Mouse (Mus musculus) A20 (cell line): ENCODE data around the gene Ldhd.

Experiments
- DNase-seq: peaks from one replicate; pipeline ENCODE4 v3.0.0-alpha.2; 2011; ENCODE audit warnings: low read depth, low spot score

Ldhd gene

GRCm38 (mm10) chr8:111594951-111595350 lies 35.2 kb downstream of the Ldhd start:
- no peak for DNase-seq

DNA sequence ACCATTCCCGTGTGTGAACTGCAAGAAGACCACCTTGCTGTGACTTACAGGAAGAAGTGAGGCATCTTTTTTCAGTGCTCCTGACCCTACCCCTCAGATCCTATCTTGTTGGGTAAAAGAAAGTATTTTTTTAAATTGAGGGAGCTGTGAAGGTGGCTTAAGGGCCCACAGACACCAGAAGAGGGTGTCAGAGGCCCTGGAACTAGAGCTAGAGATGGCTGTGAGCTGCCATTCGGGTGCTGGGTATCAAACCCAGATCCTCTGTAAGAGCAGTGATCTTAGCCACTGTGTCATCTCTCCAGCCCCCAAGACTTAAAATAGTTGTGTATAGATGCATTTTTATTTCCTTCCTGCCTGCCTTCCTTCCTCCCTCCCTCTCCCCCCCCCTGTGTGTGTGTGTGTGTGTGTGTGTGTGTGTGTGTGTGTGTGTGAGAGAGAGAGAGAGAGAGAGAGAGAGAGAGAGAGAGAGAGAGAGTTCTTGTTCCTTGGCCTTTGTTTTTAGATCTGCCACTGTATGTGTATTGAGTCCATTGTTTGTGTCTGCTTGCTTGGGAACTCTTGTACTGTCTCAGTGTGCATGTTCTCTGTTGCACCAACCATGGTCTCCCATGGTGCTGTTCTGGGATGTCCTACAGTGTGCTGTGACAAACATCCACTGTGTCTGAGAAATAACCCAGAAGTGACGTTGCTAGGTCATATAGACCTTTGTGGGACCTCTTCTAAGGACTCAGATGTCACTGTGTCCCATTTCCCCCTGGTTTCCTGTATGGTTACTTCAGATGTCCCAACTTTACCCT lies 35.9 kb downstream of the Ldhd start:
- DNase-seq, result no peak

- no peak for DNase-seq
Observed at GRCm38 (mm10) chr8:111592390-111592910, 37.7 kb downstream of the Ldhd start.

- no peak for DNase-seq
Observed at GRCm38 (mm10) chr8:111591176-111591575, 39.0 kb downstream of the Ldhd start.

DNA sequence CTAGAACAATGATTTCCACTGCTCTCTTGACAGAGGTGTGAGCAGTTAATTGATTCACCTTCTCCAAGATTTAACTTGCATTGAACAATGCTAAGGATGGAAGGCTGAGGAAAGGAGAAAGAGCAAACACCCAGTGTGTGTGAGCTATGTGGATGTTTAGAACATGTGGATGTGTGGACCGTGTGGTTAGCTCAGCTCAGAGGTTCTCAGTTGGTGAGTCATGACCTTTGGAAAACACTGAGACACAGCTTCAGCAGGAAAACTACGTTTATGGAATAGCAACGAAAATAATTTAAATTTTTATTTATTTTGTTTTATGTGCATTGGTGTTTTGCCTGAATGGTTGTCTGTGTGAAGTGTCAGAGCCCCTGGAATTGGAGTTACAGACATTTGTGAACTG lies 40.0 kb downstream of the Ldhd start:
- DNase-seq, result no peak

DNA sequence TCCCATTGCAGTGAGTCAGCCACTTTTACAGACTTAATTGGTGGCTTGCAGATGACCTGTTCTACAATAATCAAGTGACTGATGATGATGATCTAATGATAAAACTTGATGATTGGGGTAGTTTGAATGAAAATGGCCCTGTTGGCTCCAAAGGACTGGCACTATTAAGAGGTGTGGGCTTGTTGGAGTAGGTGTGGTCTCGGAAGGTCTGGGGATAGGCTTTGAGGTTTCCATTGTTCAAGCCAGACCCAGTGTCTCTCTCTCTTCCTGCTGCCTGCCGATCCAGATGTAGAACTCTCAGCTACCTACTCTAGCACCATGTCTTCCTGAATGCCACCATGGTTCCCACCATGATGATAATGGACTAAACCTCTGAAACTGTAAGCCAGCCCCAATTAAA lies 41.8 kb downstream of the Ldhd start:
- no peak for DNase-seq

GRCm38 (mm10) chr8:111587545-111588094 lies 42.6 kb downstream of the Ldhd start:
- no peak for DNase-seq

DNA sequence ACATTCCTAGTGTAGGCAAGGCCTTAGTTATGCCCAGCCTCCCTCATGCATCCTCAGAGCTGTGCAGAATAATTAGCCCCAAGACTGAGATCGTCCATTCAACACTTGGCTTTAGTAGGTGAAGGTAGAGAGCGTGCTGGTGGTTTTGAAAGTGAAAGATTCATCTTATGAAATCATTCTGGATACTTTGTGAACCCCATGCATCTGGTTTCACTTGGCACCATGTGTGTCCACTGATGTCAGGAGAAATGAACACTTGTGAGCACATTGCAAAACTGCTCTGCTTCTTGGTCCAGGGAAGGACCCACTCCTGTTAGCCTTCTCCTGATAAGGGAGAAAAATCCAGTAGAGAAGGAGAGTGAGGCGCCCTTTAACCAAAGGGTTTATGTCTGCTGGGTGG lies 45.2 kb downstream of the Ldhd start:
- DNase-seq, result no peak

GRCm38 (mm10) chr8:111582386-111582785 lies 47.8 kb downstream of the Ldhd start:
- no peak for DNase-seq

DNA sequence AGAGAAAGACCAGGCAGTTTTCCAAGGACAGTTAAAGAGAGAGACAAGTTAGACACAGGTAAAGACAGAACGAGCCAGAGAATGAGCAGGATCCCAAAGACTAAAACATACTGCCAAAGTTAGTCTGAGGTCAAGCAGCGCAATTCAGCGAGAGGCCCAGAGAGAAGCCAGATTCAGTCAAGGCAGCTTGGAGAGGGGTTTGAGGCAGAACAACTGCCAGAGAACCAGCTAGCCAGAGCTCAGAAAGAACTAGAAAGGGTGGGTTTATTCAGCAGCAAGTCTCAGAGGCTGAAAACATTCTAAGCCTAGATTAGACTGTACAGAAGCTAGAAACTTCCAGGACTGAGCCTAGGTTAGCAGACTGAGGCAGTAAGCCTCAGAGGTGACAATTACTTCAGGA lies 49.9 kb downstream of the Ldhd start:
- DNase-seq, result no peak

GRCm38 (mm10) chr8:111579318-111579717 lies 50.9 kb downstream of the Ldhd start:
- no peak for DNase-seq

DNA sequence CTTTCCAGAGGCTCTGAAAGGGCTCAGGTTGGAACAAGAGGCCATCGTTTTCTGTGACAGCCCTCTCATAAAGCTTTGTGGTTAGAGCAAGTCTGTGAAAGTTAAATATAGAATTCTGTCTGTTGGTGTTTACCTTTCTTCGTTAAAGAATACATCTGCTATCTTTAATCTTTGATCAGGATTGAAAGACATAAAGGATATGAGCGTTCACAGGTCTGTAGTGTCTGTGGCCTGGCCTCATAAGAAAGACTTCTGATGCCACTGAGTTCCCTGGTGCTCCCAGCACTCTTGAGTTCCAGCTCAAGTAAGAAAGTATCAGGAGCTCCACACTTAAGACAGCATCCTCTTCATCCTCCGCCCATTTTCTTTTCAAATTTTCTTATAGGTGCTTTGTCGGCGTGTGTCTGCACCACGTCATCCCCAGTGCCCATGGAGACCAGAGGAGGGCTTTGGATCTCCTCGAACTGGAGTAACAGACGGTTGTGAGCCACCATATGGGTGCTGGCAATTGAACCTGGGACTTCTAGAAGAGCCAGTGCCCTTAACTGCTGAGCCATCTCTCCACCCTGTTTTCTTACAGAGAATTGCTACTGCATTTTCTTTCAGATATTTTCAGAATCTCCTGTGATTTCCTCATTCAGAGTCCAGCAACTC lies 52.2 kb downstream of the Ldhd start:
- no peak for DNase-seq

- DNase-seq, result no peak
Observed at GRCm38 (mm10) chr8:111576501-111576900, 53.7 kb downstream of the Ldhd start.

DNA sequence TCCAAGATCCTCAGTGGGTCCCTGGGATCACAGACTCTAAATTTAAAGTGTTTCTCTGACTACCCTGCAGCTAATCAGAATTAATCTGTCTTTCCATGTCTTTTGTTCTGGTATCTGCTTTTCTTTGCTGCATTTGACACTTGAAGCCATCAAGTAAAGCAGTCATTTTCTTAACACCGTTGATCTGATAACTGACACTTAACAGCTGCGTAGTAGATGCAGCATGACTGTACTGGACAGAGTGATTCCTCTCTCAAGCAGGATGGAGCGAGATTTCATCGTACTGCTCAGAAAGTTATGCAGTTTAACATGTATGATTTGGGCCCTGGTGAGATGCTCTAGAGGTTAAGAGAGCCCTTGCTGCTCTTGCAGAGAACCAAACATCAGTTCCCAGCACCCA lies 54.7 kb downstream of the Ldhd start:
- DNase-seq, result no peak

- no peak for DNase-seq
Observed at GRCm38 (mm10) chr8:111574016-111574415, 56.2 kb downstream of the Ldhd start.
